Mouse (Mus musculus): ENCODE data around the gene Acadvl. TPM values are rescaled to one million over a fixed set of nuclear protein-coding genes. Genes with fewer than 3 reads are reported as not detected.

Acadvl gene
- total and polyA plus RNA-seq, 2 experiments from 2014 or later = 42.7 to 62.1 TPM

- Histone ChIP-seq H3K27me3 (ENCODE audit: insufficient read depth, low read length) (no peaks in the 10 kb centered on the region), H3K9ac (replicated peaks; ENCODE audit: low read length, poor library complexity, severe bottlenecking) (peak overlapping the region; percentile 50), H3K9me3 (ENCODE audit: low read length) (no peaks in the 10 kb centered on the region), H3K4me3 (ENCODE audit: low read depth, low read length) (peak overlapping the region; percentile 30), H3K36me3 (ENCODE audit: insufficient read depth, low read length) (peaks cover 33% of the 10 kb centered on the region), H3K27ac (ENCODE audit: low read depth, low read length) (peak overlapping the region; percentile 90), H3K4me2 (ENCODE audit: low read depth, low read length, poor library complexity, severe bottlenecking) (peak overlapping the region; percentile 58), H3K4me1 (ENCODE audit: insufficient read depth, low read length) (peaks cover 37% of the 10 kb centered on the region)
- 20% methylated on average over 11 of the region's 11 CpGs for WGBS
- TF ChIP-seq CTCF (IDR thresholded peaks at IDR 0.05) = no peak
- peak; percentile 17 for DNase-seq (ENCODE audit: low spot score)
- ATAC-seq (ENCODE audit: low FRiP score) = peak; percentile 55; the same call in 1 of the 2 replicates
These were observed 14.8 kb upstream of the Acadvl start for GRCm38 (mm10) chr11:70029829-70030550.

GRCm38 (mm10) chr11:70029130-70029801 lies 14.1 kb upstream of the Acadvl start:
- no peak; the same call in none of the 2 replicates for TF ChIP-seq CTCF (IDR thresholded peaks at IDR 0.05)
- Histone ChIP-seq H3K27ac (ENCODE audit: low read depth, low read length) (peak overlapping the region; percentile 90), H3K9ac (replicated peaks; ENCODE audit: low read length, poor library complexity, severe bottlenecking) (peak overlapping the region; percentile 54), H3K4me2 (ENCODE audit: low read depth, low read length, poor library complexity, severe bottlenecking) (peak overlapping the region; percentile 58), H3K4me1 (ENCODE audit: insufficient read depth, low read length) (peaks cover 39% of the 10 kb centered on the region), H3K4me3 (ENCODE audit: low read depth, low read length) (peak overlapping the region; percentile 30), H3K36me3 (ENCODE audit: insufficient read depth, low read length) (peaks cover 28% of the 10 kb centered on the region), H3K27me3 (ENCODE audit: insufficient read depth, low read length) (no peaks in the 10 kb centered on the region), H3K9me3 (ENCODE audit: low read length) (no peaks in the 10 kb centered on the region)
- ATAC-seq (ENCODE audit: low FRiP score) (peak; percentile 93), DNase-seq (ENCODE audit: low spot score) (peak; percentile 99)
- WGBS = 1% methylated on average over 20 of the region's 20 CpGs

DNA sequence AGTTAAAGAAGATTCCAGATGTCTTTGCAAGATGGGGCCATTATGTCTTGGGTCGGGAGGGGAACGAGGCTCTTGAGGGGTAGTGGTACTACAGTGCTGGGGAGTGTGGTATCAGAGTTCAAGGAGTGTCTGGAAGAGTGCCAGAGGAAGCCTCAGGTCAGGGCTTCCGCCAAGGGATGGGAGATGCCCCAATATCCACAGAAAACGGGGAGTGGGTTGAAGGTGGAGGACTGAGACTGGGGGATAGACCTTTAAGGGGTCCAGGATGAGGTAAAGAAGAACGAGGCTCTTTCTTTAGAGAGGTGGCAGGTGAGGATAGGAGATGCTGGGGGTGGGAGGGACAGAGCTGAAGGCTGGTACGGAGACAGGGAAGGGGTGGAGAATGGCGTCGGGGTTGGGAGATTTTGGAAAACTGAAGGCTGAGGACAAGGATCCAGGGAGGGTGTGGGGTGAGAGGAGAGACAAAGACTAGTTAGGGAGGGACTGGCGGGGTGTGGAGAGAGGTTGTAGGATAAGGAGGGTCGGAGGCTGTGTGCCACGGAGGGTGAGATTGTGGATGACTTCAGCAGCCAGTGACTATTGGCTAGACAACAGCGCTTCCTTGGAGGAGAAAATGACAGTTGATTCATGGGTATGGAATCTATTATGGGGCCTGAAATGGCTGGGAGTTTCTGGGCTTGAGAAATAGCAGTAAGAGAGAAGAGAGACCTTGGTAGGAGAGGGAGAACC lies 13.4 kb upstream of the Acadvl start:
- Histone ChIP-seq H3K27me3 (ENCODE audit: insufficient read depth, low read length) (no peaks in the 10 kb centered on the region), H3K4me1 (ENCODE audit: insufficient read depth, low read length) (peaks cover 42% of the 10 kb centered on the region), H3K27ac (ENCODE audit: low read depth, low read length) (peak overlapping the region; percentile 90), H3K36me3 (ENCODE audit: insufficient read depth, low read length) (peaks cover 27% of the 10 kb centered on the region), H3K4me3 (ENCODE audit: low read depth, low read length) (peak overlapping the region; percentile 30), H3K9ac (replicated peaks; ENCODE audit: low read length, poor library complexity, severe bottlenecking) (peak overlapping the region; percentile 54), H3K9me3 (ENCODE audit: low read length) (no peaks in the 10 kb centered on the region), H3K4me2 (ENCODE audit: low read depth, low read length, poor library complexity, severe bottlenecking) (peak overlapping the region; percentile 58)
- no peak for TF ChIP-seq CTCF (IDR thresholded peaks at IDR 0.05)
- DNase-seq (ENCODE audit: low spot score) (no peak), ATAC-seq (ENCODE audit: low FRiP score) (no peak; the same call in 1 of the 2 replicates)
- WGBS = 16% methylated on average over 12 of the region's 12 CpGs

DNA sequence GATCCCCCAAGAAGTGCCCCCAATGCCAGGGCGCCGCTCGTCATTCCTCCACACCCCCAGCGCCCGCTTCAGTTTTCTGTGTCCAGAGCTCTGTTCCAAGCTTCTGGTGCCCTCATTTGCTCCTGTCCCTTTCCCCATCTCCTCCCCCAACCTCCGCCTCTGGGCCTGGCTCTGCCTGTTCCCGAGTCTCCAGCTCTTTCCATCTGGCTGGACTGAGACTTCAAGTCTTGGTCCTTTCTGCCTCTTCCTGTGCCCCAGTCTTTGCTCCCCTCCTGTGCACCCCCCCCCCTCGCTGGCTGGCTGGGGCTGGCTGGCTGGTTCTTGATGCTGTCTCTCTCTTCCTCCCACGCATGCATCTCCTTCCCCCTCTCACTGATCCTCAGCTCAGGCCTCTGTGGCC lies 12.2 kb upstream of the Acadvl start:
- Histone ChIP-seq H3K27ac (ENCODE audit: low read depth, low read length) (peak overlapping the region; percentile 90), H3K36me3 (ENCODE audit: insufficient read depth, low read length) (peaks cover 15% of the 10 kb centered on the region), H3K4me1 (ENCODE audit: insufficient read depth, low read length) (peaks cover 47% of the 10 kb centered on the region), H3K4me2 (ENCODE audit: low read depth, low read length, poor library complexity, severe bottlenecking) (peak overlapping the region; percentile 58), H3K4me3 (ENCODE audit: low read depth, low read length) (no peak overlapping the region), H3K9ac (replicated peaks; ENCODE audit: low read length, poor library complexity, severe bottlenecking) (peak overlapping the region; percentile 54), H3K9me3 (ENCODE audit: low read length) (no peaks in the 10 kb centered on the region), H3K27me3 (ENCODE audit: insufficient read depth, low read length) (no peaks in the 10 kb centered on the region)
- DNase-seq (ENCODE audit: low spot score) (no peak), ATAC-seq (ENCODE audit: low FRiP score) (no peak)
- TF ChIP-seq CTCF (IDR thresholded peaks at IDR 0.05) = no peak
- WGBS = 29% methylated on average over 9 of the region's 9 CpGs

DNA sequence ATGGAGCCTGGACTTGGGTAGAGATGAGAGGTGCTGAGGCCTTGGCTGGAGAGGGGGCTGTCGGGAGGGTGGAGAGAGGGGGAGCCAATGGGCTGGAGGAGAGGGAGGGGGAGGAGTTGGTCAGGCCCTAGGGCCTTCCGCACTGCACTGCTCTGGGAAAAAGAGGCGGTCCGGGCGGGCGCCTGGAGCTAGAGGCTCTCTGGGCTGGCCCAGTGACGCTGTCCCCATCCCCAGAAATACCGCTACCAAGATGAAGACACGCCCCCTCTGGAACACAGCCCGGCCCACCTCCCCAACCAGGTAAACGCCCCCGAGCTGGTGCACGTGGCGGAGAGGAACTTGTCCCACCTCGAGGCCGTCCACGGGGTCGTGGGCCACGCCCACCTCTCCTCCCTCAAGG lies 11.5 kb upstream of the Acadvl start:
- Histone ChIP-seq H3K9me3 (ENCODE audit: low read length) (no peaks in the 10 kb centered on the region), H3K36me3 (ENCODE audit: insufficient read depth, low read length) (peaks cover 8% of the 10 kb centered on the region), H3K4me3 (ENCODE audit: low read depth, low read length) (peak overlapping the region; percentile 20), H3K4me2 (ENCODE audit: low read depth, low read length, poor library complexity, severe bottlenecking) (peak overlapping the region; percentile 58), H3K9ac (replicated peaks; ENCODE audit: low read length, poor library complexity, severe bottlenecking) (peak overlapping the region; percentile 54), H3K27me3 (ENCODE audit: insufficient read depth, low read length) (no peaks in the 10 kb centered on the region), H3K27ac (ENCODE audit: low read depth, low read length) (peak overlapping the region; percentile 90), H3K4me1 (ENCODE audit: insufficient read depth, low read length) (peaks cover 48% of the 10 kb centered on the region)
- DNase-seq (ENCODE audit: low spot score) (peak; percentile 60), ATAC-seq (ENCODE audit: low FRiP score) (no peak)
- TF ChIP-seq CTCF (IDR thresholded peaks at IDR 0.05) = no peak
- 5% methylated on average over 19 of the region's 19 CpGs for WGBS
